Mouse (Mus musculus): ENCODE measurements around the gene Fam69b. TPM values are rescaled to one million over a fixed set of nuclear protein-coding genes. Genes with fewer than 3 reads are reported as not detected.

The Fam69b gene
- polyA plus RNA-seq, 1 experiment from 2014 or later = 44.0 TPM

DNA sequence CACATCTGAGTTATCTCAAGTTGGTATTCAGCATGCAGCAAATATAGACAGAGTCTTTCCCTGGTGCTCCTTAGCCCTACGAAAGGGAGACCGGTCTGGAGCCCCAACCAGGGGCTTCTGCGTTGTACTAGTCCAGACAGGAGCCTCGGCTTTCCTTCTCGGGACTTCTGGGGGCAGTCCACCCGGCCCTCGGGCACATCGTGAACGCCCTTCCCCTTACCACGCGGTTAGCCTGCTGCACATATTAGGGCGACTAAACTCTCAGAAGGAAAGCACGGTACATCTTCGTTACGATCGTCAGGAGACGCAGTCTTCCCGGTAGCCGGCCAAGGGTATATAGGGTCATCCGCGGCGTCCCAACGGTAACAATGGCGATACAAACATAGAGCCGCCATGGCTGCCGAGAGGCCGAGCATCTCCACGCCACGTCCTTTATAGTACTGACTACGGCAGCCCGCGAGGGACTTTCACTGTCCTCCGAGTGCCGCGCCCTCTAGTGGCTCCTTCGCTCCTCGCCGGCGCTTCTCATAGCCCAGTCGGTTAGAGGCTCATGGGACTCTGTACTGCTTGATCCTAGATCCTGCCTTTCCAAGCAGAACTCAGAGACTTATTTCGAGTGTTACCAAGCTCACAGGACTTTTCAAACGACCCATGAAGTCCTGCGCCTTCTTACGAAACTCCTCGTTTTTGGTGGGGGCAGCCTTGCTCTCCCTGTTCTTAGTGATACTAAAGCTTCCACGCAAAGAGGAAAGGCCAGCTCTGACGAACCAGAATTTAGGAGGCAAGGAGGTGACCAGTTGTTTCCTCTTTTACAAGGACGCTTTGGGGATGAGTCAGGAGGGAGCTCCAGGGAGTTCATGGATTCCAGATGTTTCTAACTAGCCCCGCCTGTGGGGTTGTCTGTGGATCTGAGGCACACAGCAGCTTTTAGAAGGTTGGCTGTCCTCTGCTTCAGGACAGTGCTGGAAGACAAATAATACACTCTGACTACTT is 11.9 kb downstream of the Fam69b start:
- no peaks in the 10 kb centered on the region for H3K9me3 ChIP-seq (replicated peaks)
- H3K27ac ChIP-seq (replicated peaks) = peak overlapping the region; percentile 94
- peaks cover 36% of the 10 kb centered on the region for H3K36me3 ChIP-seq
- H3K27me3 ChIP-seq = no peaks in the 10 kb centered on the region
- peak overlapping the region; percentile 94 for H3K4me3 ChIP-seq (replicated peaks)
- peak overlapping the region; percentile 96 for H3K9ac ChIP-seq
- 3% methylated on average over 49 of the region's 49 CpGs for WGBS
- ATAC-seq (ENCODE audit: insufficient number of reproducible peaks, low FRiP score, low TSS enrichment, low read depth) = peak; percentile 83
- H3K4me1 ChIP-seq = peaks cover 29% of the 10 kb centered on the region
- H3K4me2 ChIP-seq (replicated peaks) = peak overlapping the region; percentile 76

DNA sequence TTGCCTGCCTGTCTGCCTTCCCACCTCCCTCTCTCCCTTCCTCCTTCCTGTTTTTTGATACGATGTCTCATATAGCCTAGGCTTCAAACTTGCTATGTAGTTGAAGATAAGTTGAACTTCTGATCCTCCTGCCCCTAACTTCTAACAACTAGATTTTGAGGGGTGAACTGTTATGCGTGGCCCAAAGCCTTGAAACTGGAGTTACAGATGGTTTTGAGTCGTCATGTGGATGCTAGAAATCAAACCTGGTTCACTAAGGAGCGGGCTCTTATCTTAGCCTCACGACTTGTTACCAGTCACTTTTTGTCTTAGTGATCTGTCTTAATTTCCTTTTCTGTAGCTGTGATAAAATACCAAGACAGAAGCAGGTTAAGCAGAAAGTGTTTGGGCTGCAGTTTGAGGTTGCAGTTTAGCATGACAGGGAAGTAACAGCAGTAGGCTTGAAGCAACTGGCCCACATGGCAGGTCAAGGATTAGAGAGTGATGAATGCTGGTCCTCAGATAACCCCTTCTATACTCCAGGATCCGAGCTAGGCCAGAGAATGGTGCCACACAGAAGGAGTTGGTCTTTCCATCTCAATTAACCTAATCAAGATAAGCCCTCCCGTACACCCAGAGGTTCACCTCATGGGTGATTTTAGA is 12.9 kb downstream of the Fam69b start:
- Histone ChIP-seq H3K4me3 (replicated peaks) (no peak overlapping the region), H3K27ac (replicated peaks) (peak overlapping the region; percentile 94), H3K4me1 (peaks cover 29% of the 10 kb centered on the region), H3K36me3 (peaks cover 27% of the 10 kb centered on the region), H3K9me3 (replicated peaks) (no peaks in the 10 kb centered on the region), H3K27me3 (no peaks in the 10 kb centered on the region), H3K4me2 (replicated peaks) (no peak overlapping the region), H3K9ac (no peak overlapping the region)
- ATAC-seq (ENCODE audit: insufficient number of reproducible peaks, low FRiP score, low TSS enrichment, low read depth) = no peak
- 73% methylated on average over 7 of the region's 7 CpGs for WGBS

DNA sequence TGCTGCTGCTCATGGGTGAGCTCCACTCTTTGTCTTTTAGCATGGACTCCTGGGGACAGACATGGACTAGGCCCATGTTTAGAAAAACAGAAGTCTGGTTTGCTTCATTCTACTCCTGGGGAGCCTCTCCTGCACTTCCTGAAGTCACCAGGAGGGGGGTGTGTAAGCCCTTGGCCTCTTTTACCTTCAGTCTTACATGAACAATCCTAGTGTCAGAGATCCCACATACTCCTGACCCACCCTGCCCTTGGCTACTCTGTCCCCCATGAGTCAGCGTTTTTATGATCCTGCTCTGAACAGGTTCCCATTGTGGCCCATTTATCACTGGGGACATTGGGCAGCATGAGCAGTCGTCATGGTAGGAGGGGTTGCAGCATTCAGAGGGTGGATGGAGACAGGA is 15.7 kb downstream of the Fam69b start:
- 66% methylated on average over 2 of the region's 2 CpGs for WGBS
- H3K9ac ChIP-seq = no peak overlapping the region
- H3K27me3 ChIP-seq = no peaks in the 10 kb centered on the region
- no peaks in the 10 kb centered on the region for H3K36me3 ChIP-seq
- no peak overlapping the region for H3K4me2 ChIP-seq (replicated peaks)
- ATAC-seq (ENCODE audit: insufficient number of reproducible peaks, low FRiP score, low TSS enrichment, low read depth) = no peak
- peaks cover 11% of the 10 kb centered on the region for H3K4me1 ChIP-seq
- no peaks in the 10 kb centered on the region for H3K9me3 ChIP-seq (replicated peaks)
- H3K27ac ChIP-seq (replicated peaks) = no peak overlapping the region
- no peak overlapping the region for H3K4me3 ChIP-seq (replicated peaks)

GRCm38 (mm10) chr2:26646643-26647293 is 18.5 kb downstream of the Fam69b start:
- no peaks in the 10 kb centered on the region for H3K9me3 ChIP-seq (replicated peaks)
- H3K27me3 ChIP-seq = no peaks in the 10 kb centered on the region
- no peak overlapping the region for H3K4me2 ChIP-seq (replicated peaks)
- 20% methylated on average over 3 of the region's 3 CpGs for WGBS
- ATAC-seq (ENCODE audit: insufficient number of reproducible peaks, low FRiP score, low TSS enrichment, low read depth) = peak; percentile 89
- no peak overlapping the region for H3K9ac ChIP-seq
- H3K36me3 ChIP-seq = no peaks in the 10 kb centered on the region
- no peaks in the 10 kb centered on the region for H3K4me1 ChIP-seq
- H3K4me3 ChIP-seq (replicated peaks) = no peak overlapping the region
- no peak overlapping the region for H3K27ac ChIP-seq (replicated peaks)

- H3K4me3 ChIP-seq (replicated peaks) = no peak overlapping the region
- ATAC-seq (ENCODE audit: insufficient number of reproducible peaks, low FRiP score, low TSS enrichment, low read depth) = no peak
- H3K36me3 ChIP-seq = no peaks in the 10 kb centered on the region
- no peaks in the 10 kb centered on the region for H3K27me3 ChIP-seq
- WGBS = 77% methylated on average over 1 of the region's 1 CpGs
- no peak overlapping the region for H3K4me2 ChIP-seq (replicated peaks)
- no peak overlapping the region for H3K9ac ChIP-seq
- H3K9me3 ChIP-seq (replicated peaks) = no peaks in the 10 kb centered on the region
- no peaks in the 10 kb centered on the region for H3K4me1 ChIP-seq
- no peak overlapping the region for H3K27ac ChIP-seq (replicated peaks)
These were observed 26.4 kb downstream of the Fam69b start for GRCm38 (mm10) chr2:26654687-26655086.

DNA sequence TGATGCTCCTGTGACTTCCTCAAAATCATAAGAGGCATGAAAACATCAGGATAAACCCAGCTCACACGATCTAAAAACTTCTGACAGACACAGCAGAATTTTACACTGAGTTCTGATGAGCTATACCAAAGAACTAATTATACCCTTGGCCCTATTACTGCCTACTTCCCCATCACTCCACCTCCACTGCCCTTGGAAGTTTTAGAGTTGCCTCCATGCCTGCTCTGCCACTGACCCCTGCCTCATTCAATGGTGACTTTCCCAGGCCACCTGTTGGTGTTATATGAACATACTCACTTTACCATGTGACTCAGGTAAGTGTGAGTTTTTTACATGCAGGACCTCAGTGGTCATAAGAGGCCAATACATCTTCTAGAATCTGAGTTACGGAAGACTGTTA is 29.2 kb downstream of the Fam69b start:
- Histone ChIP-seq H3K4me3 (replicated peaks) (no peak overlapping the region), H3K9ac (no peak overlapping the region), H3K27me3 (no peaks in the 10 kb centered on the region), H3K4me2 (replicated peaks) (no peak overlapping the region), H3K9me3 (replicated peaks) (no peaks in the 10 kb centered on the region), H3K36me3 (no peaks in the 10 kb centered on the region), H3K27ac (replicated peaks) (no peak overlapping the region), H3K4me1 (0 out of 2 replicates have a peak, but pooled peaks cover 6% of the 10 kb centered on the region)
- 84% methylated on average over 2 of the region's 2 CpGs for WGBS
- ATAC-seq (ENCODE audit: insufficient number of reproducible peaks, low FRiP score, low TSS enrichment, low read depth) = no peak

- H3K27me3 ChIP-seq = no peaks in the 10 kb centered on the region
These were observed 33.0 kb downstream of the Fam69b start for GRCm38 (mm10) chr2:26661143-26661752.

GRCm38 (mm10) chr2:26661768-26662508 is 33.7 kb downstream of the Fam69b start:
- Histone ChIP-seq H3K27ac (replicated peaks) (no peak overlapping the region), H3K4me2 (replicated peaks) (peak overlapping the region; percentile 54), H3K4me3 (replicated peaks) (peak overlapping the region; percentile 27), H3K9me3 (replicated peaks) (no peaks in the 10 kb centered on the region), H3K36me3 (no peaks in the 10 kb centered on the region), H3K4me1 (0 out of 2 replicates have a peak, but pooled peaks cover 6% of the 10 kb centered on the region), H3K27me3 (no peaks in the 10 kb centered on the region), H3K9ac (no peak overlapping the region)
- 41% methylated on average over 29 of the region's 29 CpGs for WGBS
- no peak for ATAC-seq (ENCODE audit: insufficient number of reproducible peaks, low FRiP score, low TSS enrichment, low read depth)

More at GRCm38 (mm10) chr2:26661143-26661752, 33.0 kb downstream of the Fam69b start:
- Histone ChIP-seq H3K4me1 (0 out of 2 replicates have a peak, but pooled peaks cover 6% of the 10 kb centered on the region), H3K36me3 (no peaks in the 10 kb centered on the region), H3K4me3 (replicated peaks) (peak overlapping the region; percentile 27), H3K9ac (no peak overlapping the region), H3K4me2 (replicated peaks) (peak overlapping the region; percentile 54), H3K27ac (replicated peaks) (no peak overlapping the region), H3K9me3 (replicated peaks) (no peaks in the 10 kb centered on the region)
- WGBS = 0% methylated on average over 18 of the region's 20 CpGs
- no peak for ATAC-seq (ENCODE audit: insufficient number of reproducible peaks, low FRiP score, low TSS enrichment, low read depth)

DNA sequence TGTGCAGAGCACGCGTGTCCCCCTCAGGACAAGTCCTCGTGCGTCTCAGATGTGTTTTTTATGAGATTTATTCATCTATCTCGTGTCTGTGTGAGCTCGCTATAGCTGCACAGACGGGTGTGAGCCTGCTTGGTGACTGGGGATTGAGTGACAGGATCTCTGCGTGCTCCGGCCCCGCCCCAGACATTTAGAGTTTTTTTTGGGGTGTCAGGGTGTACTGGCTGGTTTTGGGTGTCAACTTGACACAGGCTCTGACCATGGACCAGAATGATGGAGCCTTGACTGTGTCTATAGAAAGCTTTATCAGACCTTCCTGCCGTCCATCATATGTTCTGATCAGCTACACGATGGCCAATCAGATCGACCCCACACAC is 34.2 kb downstream of the Fam69b start:
- ATAC-seq (ENCODE audit: insufficient number of reproducible peaks, low FRiP score, low TSS enrichment, low read depth) = no peak

DNA sequence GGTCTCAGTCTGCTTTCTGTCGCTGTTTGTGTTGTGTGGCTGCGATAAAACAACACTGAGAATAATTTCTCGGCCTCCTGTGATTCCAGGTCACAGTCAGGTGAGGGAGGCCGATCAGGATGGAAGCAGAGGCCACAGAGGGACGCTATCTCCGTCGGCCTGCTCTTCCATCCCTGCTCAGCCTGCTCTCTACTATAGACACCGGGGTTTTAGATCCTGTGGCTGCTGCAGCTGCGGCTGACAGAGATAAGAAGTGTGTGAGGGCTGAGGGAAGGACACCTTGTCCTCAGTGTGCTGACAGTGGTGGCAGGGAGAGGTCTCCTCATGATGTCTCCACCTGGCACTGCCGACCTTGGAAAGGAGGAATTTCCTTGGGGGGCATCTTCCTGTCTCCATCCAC is 34.9 kb downstream of the Fam69b start:
- Histone ChIP-seq H3K9me3 (replicated peaks) (no peaks in the 10 kb centered on the region), H3K4me3 (replicated peaks) (no peak overlapping the region), H3K27ac (replicated peaks) (no peak overlapping the region), H3K9ac (no peak overlapping the region), H3K36me3 (no peaks in the 10 kb centered on the region), H3K4me2 (replicated peaks) (no peak overlapping the region), H3K4me1 (0 out of 2 replicates have a peak, but pooled peaks cover 6% of the 10 kb centered on the region), H3K27me3 (no peaks in the 10 kb centered on the region)
- 79% methylated on average over 10 of the region's 10 CpGs for WGBS
- ATAC-seq (ENCODE audit: insufficient number of reproducible peaks, low FRiP score, low TSS enrichment, low read depth) = no peak

More for the DNA sequence above, 34.2 kb downstream of the Fam69b start:
- Histone ChIP-seq H3K9me3 (replicated peaks) (no peaks in the 10 kb centered on the region), H3K27ac (replicated peaks) (no peak overlapping the region), H3K4me3 (replicated peaks) (no peak overlapping the region), H3K4me2 (replicated peaks) (no peak overlapping the region), H3K9ac (no peak overlapping the region), H3K27me3 (no peaks in the 10 kb centered on the region), H3K4me1 (0 out of 2 replicates have a peak, but pooled peaks cover 6% of the 10 kb centered on the region), H3K36me3 (no peaks in the 10 kb centered on the region)
- WGBS = 67% methylated on average over 13 of the region's 13 CpGs
